Mouse (Mus musculus) limb, embryonic 11.5 days (tissue): Measurements from ENCODE around the gene Cyp3a57. TPM values are rescaled to one million over a fixed set of nuclear protein-coding genes. Genes with fewer than 3 reads are reported as not detected.
"Not testable (repeated sequence)": the region's sequence is repeated elsewhere in the genome, so short reads cannot be mapped to it uniquely, and the experiment has no call there.

Source experiments
- ATAC-seq: fragments of 200-750 bp; cut with Nextera tagmentation; 2 replicates; pipeline ENCODE4 v1.8.0; 2017; ENCODE audit warnings: low read depth; ENCODE audit not compliant: insufficient number of reproducible peaks, low FRiP score, low TSS enrichment
- DNase-seq: peaks from one replicate; pipeline ENCODE4 v3.0.0-alpha.2; 2015; ENCODE audit warnings: low spot score
- H3K27ac ChIP-seq: fragments of 300-500 bp; sonication (generic); replicated peaks from 2 replicates; pipeline ENCODE4 v1.5.1; 2014; ENCODE audit warnings: low read depth, mild to moderate bottlenecking, low read length
- H3K27me3 ChIP-seq: fragments of 300-500 bp; sonication (generic); 2 replicates; pipeline ENCODE4 v1.6.1; 2014; ENCODE audit warnings: mild to moderate bottlenecking, low read length, mixed read lengths; ENCODE audit not compliant: control insufficient read depth, insufficient read depth
- H3K36me3 ChIP-seq: fragments of 300-500 bp; sonication (generic); 2 replicates; pipeline ENCODE4 v1.6.1; 2014; ENCODE audit warnings: mild to moderate bottlenecking, low read length, moderate library complexity, mixed read lengths; ENCODE audit not compliant: control insufficient read depth, insufficient read depth
- H3K4me1 ChIP-seq: fragments of 300-500 bp; sonication (generic); 2 replicates; pipeline ENCODE4 v1.6.1; 2014; ENCODE audit warnings: low read length, mixed read lengths; ENCODE audit not compliant: control insufficient read depth, insufficient read depth
- H3K4me2 ChIP-seq: fragments of 300-500 bp; sonication (generic); 2 replicates; pipeline ENCODE4 v1.6.1; 2014; ENCODE audit warnings: low read depth, mild to moderate bottlenecking, moderate library complexity; ENCODE audit not compliant: severe bottlenecking
- H3K4me3 ChIP-seq: fragments of 300-500 bp; sonication (generic); 2 replicates; pipeline ENCODE4 v1.5.1; 2014; ENCODE audit warnings: low read depth, low read length
- H3K9ac ChIP-seq: fragments of 300-500 bp; sonication (generic); 2 replicates; pipeline ENCODE4 v1.6.1; 2014; ENCODE audit warnings: mild to moderate bottlenecking, low read length
- H3K9me3 ChIP-seq: fragments of 300-500 bp; sonication (generic); 2 replicates; pipeline ENCODE4 v1.6.1; 2016; ENCODE audit warnings: low read length; ENCODE audit not compliant: control insufficient read depth
- WGBS: fragments of 180-500 bp; shearing (Covaris S2); extraction: QIAGEN DNeasy Blood & Tissue Kit; methylation state at CpG from one replicate; pipeline ENCODE4 v1.1.7; 2014; 5-methylcytosine and 5-hydroxymethylcytosine counted together
- polyA plus RNA-seq: library from polyadenylated mRNA; unstranded; fragments of >200 nt; fragmentation: Nextera tagmentation; extraction: Ambion mirVana; gene quantifications from 2 replicates; pipeline ENCODE4 v1.2.1, GENCODE M21; 2014

Gene Cyp3a57
- not detected in 2 replicates for polyA plus RNA-seq

DNA sequence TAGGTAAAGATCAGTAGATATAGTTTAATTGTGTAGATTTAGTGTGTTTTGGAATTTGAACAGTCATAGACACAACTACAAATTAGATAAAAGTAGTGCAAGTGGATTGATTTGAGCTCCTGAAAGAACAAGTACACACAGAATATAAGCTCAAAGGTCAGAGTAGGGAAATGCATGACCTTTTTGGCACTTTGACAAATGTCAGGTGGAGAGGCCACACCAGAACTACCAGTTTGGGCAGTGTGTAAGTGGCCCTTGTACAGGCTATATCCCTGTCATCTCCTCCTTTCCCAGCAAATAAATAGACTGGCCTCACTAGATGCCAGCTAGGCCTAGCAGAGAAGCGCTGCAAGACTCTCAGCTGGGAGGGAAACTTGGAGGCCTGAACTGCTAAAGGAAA, at the start of gene Cyp3a57:
Cyp3a57 (plus strand) TSS at position 339 of the 400 bp plus-strand sequence.
- no peak within 1 kb of the TSS for H3K4me2 ChIP-seq
- H3K36me3 ChIP-seq: no peaks in the 10 kb centered on the region
- DNase-seq (no peak), ATAC-seq (no peak)
- H3K9me3 ChIP-seq: no peaks in the 10 kb centered on the region; the same call in 1 of the 2 replicates
- H3K9ac ChIP-seq: no peak within 1 kb of the TSS
- H3K4me1 ChIP-seq: no peaks in the 10 kb centered on the region
- H3K4me3 ChIP-seq: no peak within 1 kb of the TSS
- no peak within 1 kb of the TSS for H3K27ac ChIP-seq
- WGBS: 74% methylated on average over 1 of the region's 1 CpGs
- H3K27me3 ChIP-seq: no peaks in the 10 kb centered on the region

DNA sequence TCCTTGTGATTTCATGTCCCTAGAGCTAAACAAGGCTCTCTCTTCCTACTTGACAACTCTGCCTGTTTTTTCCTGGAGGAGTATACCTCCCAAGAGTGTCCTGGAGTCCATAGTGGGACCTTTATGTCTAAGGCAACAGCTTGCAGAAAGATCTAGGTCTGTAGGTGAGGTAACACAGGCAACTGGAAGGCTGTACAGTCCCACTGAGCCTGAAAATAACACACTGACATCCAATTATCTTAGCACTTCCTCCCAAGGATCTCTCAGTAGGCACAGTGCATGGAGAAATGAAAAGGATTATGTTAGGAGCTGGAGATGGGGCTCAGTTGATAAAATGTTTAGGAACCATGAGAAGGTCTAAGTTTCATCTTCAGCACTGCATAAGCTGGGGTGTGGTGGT, 44.6 kb upstream of the Cyp3a57 start:
- no peak overlapping the region for H3K4me3 ChIP-seq
- H3K4me2 ChIP-seq: no peak overlapping the region
- no peaks in the 10 kb centered on the region for H3K4me1 ChIP-seq
- no peak overlapping the region for H3K27ac ChIP-seq
- DNase-seq: peak; percentile 4
- no peaks in the 10 kb centered on the region for H3K27me3 ChIP-seq
- H3K9ac ChIP-seq: no peak overlapping the region
- H3K9me3 ChIP-seq: no peaks in the 10 kb centered on the region
- no peak for ATAC-seq
- no peaks in the 10 kb centered on the region for H3K36me3 ChIP-seq

DNA sequence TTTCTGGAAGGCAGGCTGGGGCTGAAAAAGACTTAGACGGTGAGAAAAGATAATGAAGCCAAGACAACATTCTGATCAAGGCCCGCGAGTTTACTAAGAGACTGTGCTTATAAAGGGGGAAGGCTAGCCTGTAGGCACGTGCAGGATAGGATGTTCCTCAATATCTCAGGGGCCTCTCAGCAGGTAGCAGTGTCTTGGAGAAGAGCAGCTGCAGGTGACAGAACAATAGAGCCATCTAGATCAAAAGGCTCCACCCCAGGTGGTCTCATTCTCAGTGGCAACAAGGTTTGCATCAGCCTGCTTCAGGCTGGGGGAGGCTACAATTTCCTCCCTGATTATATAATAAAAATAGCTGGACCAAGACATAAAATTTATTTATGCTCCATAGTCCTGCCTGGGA, 43.3 kb upstream of the Cyp3a57 start:
- H3K9ac ChIP-seq, H3K36me3 ChIP-seq, H3K27me3 ChIP-seq, DNase-seq, ATAC-seq, H3K9me3 ChIP-seq, H3K4me2 ChIP-seq, H3K27ac ChIP-seq, H3K4me1 ChIP-seq, H3K4me3 ChIP-seq: not testable (repeated sequence)
- 72% methylated on average over 4 of the region's 4 CpGs for WGBS

GRCm38 (mm10) chr5:145302424-145302823, 42.7 kb upstream of the Cyp3a57 start:
- H3K9ac ChIP-seq: no peak overlapping the region
- H3K4me1 ChIP-seq: no peaks in the 10 kb centered on the region
- H3K4me3 ChIP-seq: no peak overlapping the region
- H3K9me3 ChIP-seq: no peaks in the 10 kb centered on the region
- no peak overlapping the region for H3K27ac ChIP-seq
- H3K36me3 ChIP-seq: no peaks in the 10 kb centered on the region
- DNase-seq (no peak), ATAC-seq (no peak)
- H3K27me3 ChIP-seq: no peaks in the 10 kb centered on the region
- H3K4me2 ChIP-seq: no peak overlapping the region
- WGBS: 86% methylated on average over 1 of the region's 1 CpGs

DNA sequence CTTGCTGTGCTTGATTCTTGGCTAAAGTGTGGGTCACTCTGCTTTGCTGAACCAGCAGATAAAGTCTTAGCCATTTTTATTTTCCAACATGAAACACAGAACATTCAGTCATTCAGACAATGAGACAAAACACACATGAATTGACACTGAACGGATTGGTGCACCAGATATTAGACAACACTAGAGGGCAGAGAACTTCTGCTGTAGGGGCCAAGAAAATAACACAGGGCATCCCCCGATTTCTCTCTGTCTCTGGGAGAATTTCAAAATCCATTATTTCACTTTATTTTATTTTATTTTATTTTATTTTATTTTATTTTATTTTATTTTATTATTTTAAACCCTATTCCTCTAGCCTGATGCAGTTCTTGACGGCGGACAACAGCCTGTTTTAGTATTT, 38.1 kb upstream of the Cyp3a57 start:
- not testable (repeated sequence) for H3K36me3 ChIP-seq, H3K9ac ChIP-seq, H3K9me3 ChIP-seq, H3K27ac ChIP-seq, H3K27me3 ChIP-seq, H3K4me1 ChIP-seq, DNase-seq, H3K4me3 ChIP-seq, H3K4me2 ChIP-seq, ATAC-seq
- 95% methylated on average over 4 of the region's 4 CpGs for WGBS

- not testable (repeated sequence) for H3K36me3 ChIP-seq, H3K4me3 ChIP-seq, H3K4me1 ChIP-seq, H3K9me3 ChIP-seq, H3K9ac ChIP-seq, H3K27me3 ChIP-seq, H3K4me2 ChIP-seq, ATAC-seq, H3K27ac ChIP-seq
- 86% methylated on average over 3 of the region's 3 CpGs for WGBS
- peak; percentile 10 for DNase-seq
Observed at GRCm38 (mm10) chr5:145307811-145308210, 37.3 kb upstream of the Cyp3a57 start.

- Histone ChIP-seq H3K4me2 (no peak overlapping the region), H3K36me3 (no peaks in the 10 kb centered on the region), H3K9ac (no peak overlapping the region), H3K4me1 (no peaks in the 10 kb centered on the region), H3K4me3 (no peak overlapping the region), H3K27ac (no peak overlapping the region), H3K9me3 (peaks cover 2% of the 10 kb centered on the region; the same call in 1 of the 2 replicates), H3K27me3 (no peaks in the 10 kb centered on the region)
- no peak for DNase-seq
- ATAC-seq: no peak
Observed at GRCm38 (mm10) chr5:145313845-145314244, 31.2 kb upstream of the Cyp3a57 start.

DNA sequence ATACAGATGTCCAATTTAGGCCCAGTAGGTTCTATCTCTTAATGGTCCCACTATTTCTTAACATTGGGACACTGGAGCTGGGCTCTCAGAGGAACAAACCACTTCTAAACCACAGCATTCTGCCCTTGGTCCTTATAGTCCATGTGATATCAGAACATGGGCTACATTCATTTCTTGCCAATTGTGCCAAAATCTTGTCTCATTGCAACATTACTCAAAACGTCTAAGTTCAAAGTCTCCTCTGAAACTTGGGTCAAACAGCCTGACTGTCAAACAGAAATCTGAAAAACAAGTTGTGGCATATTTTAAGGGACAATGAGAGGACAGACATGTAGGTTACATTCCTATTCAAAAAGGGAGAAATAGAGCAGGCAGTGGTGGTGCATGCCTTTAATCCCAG, 27.9 kb upstream of the Cyp3a57 start:
- Histone ChIP-seq H3K9ac (no peak overlapping the region), H3K4me3 (no peak overlapping the region), H3K27ac (no peak overlapping the region), H3K27me3 (no peaks in the 10 kb centered on the region), H3K36me3 (no peaks in the 10 kb centered on the region), H3K4me2 (no peak overlapping the region), H3K9me3 (peaks cover 3% of the 10 kb centered on the region; the same call in 1 of the 2 replicates), H3K4me1 (no peaks in the 10 kb centered on the region)
- ATAC-seq (no peak), DNase-seq (no peak)
- WGBS: 94% methylated on average over 1 of the region's 1 CpGs

- H3K9me3 ChIP-seq, H3K4me1 ChIP-seq, H3K27ac ChIP-seq, ATAC-seq, H3K36me3 ChIP-seq, H3K9ac ChIP-seq, H3K4me3 ChIP-seq, DNase-seq, H3K4me2 ChIP-seq, H3K27me3 ChIP-seq: not testable (repeated sequence)
Observed at GRCm38 (mm10) chr5:145338756-145339155, 6.3 kb upstream of the Cyp3a57 start.
